Mouse (Mus musculus): Measurements from ENCODE around the gene Ska2.

The Ska2 gene

DNA sequence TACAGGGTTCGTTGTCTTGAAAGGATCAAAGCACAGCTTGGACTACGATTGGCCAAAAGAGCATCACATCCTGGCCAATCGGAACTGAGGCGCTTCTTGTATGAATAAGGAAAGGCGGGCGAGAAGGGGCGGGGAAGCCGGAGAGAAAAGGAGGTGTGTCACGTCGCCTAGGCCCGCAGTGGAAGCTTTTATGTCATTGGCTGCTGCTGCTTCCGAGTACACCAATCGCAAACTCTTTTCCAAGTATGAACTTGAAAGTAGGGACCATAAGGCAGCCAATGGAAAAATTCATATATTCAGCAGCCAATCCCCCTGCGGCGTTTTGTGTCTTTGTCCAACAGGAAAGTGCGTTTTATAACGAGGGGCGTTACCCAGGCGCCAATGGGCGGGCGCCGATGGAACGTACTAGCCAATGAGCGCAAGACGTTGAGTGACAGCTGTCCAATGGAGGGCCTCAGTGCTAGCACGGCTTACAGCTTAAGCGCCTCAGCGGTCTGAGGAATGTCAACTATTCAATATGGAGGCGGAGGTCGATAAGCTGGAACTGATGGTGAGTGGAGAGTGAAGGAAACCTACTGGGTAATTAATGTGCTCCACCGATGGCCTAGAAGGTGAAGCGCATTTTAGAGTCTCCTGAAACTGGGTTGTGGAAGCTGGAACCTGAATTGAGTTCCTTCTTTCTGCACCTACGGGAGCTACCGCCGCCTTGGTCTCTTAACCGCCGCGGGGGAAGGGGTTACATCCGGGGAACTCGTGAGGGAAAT, at the start of gene Ska2:
TSS of gene Ska2 (plus strand) at position 480 of the 764 bp plus-strand sequence.
- DNase-seq: peak; percentile 98

DNA sequence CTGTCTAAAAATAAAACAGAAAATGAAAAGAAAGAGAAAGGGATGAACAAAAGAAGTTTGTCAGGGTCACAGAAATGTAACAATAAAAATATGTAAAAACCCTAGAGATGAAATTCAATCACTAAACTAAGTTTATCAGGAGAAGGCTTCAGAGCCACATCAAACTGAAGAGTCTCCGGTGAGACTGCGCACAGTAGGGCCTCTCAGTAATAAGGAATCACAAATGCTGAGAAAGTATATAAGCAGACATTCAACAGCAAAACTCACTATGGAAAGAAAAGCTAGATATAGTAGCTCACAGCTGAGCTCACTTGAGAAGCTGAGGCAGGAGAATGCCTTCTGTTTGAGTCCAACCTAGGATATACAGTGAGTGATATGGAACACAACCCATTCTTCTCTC, 48.6 kb upstream of the Ska2 start:
- DNase-seq: no peak

DNA sequence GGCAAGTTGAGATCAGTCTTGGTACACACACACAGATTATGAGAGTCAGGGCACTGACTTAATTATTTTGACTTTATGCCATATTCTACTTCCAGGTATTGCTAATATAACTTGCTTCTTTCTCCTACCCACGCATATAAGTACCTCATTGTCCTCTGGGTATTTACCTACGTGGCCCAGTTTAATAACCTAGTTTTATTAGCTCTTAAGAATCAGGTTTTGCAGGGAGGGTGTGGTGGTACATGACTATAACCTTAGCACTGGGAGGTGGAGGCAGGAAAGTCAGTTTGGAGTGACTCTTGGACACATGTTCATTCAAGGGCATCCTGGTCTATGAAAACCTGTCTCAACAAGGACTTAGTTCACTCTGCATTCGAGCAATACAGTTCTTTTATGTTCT, 46.9 kb upstream of the Ska2 start:
- DNase-seq: no peak

DNA sequence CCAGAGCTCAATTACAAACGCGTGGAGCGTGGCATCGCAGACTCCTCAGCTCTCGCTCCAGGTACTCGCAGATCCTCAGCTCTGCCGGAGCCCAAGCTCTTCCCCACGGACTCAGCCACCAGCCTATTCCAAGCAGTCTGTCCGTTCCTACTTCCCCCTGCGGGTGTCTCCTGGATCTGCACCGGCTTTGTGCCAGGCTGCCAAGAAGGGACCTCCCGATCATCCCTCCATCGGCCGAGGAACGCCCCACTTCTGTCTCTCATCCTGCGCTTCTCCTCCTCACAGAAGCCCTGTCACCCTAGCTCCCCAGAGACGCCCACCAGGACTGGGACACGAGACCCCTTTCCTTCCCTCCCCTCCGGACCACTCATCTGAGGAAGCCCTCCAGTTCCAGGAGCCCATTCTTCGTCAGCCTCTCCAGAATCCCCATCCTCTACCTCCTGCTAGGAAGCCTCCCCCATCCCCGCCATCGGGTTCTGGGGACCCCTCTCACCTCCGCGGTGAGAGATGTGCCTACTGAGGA, 35.6 kb upstream of the Ska2 start:
- peak; percentile 83 to 86 for DNase-seq

DNA sequence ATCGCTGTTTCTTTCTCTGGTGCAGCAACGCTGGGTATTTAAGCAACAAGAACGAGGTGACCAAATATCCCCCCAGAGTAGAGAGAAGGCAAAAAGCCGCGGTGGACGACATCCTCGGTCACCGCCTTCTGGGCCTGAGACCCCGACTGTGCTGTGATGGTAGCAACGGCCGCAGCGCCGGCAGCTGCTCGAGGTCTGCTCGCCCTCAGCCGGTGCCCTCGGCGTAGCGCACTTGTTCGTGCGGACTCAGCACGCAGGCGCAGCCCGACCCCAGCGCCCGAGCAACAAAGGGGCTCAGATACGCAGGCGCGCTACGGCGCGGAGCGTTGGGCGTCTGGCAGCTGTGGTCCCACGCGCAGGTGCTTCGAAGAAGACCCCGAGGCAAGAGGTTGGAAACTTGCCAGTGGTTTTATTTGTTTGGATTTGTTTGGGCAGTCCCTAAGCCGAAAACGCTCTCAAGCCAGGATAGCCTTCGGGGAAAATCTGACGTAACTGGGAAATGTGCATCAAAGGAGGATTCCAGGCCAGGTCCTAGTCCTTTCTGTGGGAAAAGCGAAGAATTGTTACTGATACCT, 35.1 kb upstream of the Ska2 start, which contains the start of gene Gdpd1:
TSS of gene Gdpd1 (minus strand) at position 197 of the 575 bp plus-strand sequence.
- peak; percentile 95 to 97 for DNase-seq

DNA sequence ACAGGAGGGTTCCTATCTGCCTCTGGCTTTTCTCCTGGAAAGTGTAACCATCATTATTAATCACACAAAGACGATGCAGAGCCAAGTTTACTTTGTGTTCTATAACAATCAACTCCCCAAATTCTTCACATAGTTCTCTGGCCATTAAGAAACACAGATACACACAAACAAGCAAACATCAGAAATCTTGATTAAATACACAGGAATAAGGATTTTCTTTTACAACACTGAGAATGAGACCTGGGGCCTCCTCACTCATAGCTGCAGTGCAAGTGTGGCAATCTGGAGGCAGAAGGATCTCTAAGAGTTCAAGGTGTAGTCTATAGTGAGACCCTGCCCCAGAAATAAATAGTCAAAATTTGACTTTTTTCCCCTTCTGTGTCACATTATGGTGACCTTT, 25.3 kb upstream of the Ska2 start:
- DNase-seq: no peak

DNA sequence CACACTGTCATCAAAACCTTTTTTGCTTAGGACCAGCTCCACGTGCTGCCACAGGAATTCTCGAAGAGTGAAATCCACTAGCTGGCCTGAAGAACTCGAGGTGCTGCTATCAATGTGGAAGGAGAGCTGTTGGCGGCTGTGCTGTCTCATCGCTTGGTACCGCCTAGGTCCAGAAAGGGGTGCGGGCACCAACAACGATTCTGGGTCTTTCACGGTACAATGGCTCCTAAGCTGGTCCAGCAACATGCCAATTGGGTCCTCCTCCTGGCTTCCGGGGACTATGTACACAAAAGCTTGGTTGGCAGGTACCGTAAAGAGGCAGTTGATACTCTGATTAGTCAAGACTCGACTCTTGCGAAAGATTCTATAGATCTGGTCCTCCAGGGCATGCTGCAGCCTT, 23.6 kb upstream of the Ska2 start:
- no peak for DNase-seq

DNA sequence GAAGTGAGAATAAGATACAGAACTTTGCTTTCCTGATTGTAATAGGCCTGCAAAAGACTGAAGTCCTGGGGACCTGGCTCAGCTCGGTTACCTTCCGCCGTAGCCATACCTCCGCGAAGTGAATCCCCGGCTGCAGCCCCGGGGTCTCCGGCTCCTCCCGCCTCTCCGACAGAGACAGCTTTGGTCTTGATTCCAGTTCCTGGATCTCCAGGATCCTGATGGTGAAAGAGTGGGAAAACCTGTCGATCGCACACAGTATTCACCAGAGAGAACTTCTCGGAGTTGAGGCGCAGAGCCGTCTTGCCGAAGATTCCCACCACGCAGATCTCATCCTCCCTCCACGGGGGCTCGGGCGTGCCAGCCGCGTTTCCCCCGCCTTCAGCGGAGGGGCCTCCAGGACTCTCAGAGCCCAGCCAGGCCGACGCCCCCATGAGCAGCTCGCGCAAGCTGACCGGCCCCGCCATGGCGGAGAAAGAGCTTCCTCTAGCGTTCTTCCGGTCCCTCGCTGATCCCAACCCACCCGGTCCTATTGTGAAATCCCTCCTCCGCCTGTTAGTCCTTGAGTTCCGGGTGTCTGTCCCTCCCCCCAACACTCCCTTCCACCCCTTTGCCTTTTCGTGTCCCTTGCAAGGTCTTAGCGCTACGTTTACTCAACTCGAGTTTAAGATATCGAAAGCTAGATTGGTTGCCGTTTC, 22.6 kb upstream of the Ska2 start, which contains the start of gene Smg8:
TSS of gene Smg8 (minus strand) at position 485 of the 695 bp plus-strand sequence.
- DNase-seq: peak; percentile 84 to 88

DNA sequence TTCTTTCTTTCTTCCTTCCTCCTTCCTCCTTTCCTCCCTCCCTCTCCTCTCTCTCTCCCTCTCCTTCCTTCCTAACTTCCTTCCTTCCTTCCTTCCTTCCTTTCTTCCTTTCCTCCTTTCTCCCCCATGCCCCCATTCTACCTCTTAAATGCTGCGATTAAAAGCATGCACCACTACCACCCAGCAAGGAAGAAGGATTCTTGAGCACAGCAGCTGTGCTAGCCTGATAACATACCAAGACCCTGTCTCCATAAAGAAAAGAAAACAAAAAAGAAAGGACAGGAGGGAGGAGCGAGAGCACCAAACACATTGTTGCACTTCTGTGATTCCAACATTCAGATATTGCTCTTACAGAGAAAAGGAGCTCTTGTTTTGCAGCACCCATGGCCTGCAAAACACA, 21.9 kb upstream of the Ska2 start:
- DNase-seq: no peak

DNA sequence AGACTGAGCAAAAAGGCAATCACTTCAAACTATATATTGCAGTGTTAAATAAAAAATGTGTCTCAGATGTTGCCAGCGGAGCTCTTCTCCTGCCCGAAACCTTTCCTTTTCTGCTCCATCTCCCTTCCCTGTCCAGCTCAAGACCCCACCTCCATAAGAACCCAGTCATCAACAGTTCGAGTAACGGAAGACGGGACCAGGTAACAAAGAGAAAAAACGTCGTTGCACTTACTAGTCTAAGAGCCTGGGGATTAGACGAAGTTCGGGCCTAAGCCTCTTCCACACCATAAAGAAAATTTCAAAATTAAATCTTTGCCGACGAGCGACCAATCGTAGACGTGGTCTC, 652 bp upstream of the Ska2 start, which contains the start of gene Prr11:
TSS of gene Prr11 (minus strand) at position 300 of the 346 bp plus-strand sequence.
- no peak for DNase-seq

DNA sequence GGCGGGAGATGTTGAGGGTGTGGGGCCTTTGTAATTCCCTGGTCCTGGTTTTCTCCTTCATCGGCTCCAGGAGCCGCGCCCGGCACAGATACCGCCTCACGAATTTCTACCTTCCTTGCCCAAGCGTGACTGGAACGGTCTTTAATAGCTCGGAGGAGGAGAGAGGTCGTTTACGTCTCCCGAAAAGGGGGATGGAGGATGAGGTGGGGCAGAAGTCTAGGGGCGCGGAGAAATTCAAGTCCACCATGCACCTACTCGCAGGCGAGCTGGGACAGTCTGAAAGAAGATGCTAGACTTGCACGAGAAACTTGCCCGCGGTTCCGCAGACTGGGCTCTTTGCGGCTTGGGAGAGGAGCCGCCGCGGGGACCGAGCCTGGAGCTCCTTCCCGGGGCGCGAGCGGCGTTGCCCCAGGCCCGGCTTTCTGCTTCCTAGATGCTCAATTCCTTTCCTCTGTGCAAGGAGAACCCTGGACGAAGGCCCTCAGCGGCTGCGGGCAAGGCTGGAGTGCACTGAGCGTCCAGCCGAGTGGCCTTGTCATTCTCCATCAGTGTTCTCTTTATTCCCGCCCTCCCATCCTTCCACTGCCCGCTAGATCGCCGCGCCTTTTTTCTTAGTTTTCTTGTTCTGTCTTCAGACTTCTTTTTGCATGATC, 611 bp downstream of the Ska2 start:
- peak; percentile 44 to 54 for DNase-seq

DNA sequence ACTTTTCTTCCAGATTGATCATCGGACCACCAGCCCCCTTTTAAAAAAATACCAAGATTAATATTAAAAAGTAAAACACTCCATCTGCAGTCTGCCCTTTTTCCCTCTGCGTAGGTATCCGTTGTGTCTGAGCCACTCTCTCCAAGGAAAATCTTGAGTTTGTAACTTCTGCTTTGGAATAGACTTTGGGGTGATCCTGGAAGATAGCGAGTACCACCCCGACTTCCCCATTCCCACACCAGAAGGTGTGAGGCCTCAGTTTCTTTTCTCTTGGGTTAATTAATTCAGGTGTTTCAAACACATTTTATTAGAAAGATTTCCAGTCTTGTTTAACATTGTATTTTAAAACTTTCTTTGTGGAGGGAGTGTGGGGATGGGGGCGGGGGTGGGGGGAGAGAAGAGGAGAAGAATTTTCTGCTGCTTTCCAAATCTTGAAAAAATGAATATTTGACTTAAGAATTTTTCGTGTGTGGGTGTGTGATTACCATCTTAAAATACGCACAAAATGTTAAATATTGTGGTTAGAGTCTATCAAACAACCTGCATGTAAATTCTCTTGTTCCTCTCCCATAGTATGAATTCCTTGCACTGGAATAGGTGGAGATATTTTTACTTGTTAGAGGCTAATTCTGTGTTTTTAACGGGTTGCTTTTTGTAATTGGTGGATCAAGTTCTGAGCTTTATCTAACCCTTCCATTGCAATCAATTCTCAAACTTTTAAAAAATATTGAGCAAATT, 1.3 kb downstream of the Ska2 start:
- no peak for DNase-seq

DNA sequence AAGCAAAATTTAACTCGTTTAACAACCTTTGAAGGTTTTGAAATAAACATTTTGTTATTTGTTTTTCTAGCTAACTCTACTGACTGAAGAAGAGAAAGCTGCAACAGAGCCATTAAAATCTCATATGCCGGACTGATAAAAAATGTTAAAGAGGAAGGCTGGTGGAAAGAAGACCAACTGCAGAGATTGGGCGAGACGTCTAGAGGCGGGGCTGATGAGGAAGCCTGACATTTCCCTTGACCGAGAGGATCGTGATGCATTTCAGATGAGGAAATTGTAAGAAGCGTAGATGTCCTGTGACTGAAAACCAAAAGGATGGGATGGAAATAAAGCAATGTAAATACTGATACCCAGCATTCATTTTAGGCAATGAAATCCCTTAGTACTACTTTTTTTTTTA, 12.8 kb downstream of the Ska2 start:
- DNase-seq: no peak

DNA sequence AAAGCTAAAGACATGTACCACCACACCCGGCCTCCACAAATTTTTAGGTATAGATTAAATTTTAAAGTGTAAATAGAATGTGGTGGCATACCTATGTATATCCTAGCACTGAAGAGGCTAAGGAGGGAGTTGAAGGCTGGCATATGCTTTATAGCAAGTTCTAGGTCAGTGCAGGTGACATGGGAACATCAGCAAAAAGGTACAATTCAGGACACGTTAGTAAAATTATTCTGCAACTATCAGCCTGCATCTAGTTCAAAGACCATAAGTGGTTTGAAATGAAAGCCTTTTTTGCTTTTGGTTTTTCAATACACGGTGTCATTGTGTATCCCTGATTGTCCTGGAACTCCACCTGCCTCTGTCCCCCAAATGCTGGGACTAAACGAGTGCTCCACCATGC, 16.5 kb downstream of the Ska2 start:
- no peak for DNase-seq

DNA sequence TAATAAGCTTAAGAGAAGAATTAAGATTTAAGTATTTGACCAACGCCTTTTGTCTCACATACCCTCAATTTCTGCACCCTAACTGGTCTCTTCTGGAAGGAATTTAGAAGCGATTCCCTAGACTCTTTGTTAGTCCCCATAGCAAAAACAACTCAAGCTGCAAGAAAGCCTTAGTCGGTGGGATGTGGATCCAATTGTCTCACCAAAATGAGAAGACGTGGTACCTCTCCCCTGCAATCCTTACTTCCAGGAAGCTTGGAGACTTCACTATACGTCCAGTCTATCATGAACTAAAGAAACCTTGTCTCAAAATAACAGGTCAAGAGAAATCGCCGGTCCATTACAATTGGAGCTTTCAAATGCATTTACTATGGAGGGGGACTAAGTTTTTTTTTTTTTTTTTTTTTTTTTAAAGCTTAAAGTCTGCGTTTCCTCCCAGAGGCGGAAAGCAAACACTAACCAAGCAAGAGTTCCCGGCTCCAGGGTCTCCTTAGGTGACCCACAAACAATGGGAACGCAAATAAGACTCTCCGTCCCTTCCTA, 17.3 kb downstream of the Ska2 start:
- peak in 1 of 2 experiments; percentile 25 for DNase-seq

DNA sequence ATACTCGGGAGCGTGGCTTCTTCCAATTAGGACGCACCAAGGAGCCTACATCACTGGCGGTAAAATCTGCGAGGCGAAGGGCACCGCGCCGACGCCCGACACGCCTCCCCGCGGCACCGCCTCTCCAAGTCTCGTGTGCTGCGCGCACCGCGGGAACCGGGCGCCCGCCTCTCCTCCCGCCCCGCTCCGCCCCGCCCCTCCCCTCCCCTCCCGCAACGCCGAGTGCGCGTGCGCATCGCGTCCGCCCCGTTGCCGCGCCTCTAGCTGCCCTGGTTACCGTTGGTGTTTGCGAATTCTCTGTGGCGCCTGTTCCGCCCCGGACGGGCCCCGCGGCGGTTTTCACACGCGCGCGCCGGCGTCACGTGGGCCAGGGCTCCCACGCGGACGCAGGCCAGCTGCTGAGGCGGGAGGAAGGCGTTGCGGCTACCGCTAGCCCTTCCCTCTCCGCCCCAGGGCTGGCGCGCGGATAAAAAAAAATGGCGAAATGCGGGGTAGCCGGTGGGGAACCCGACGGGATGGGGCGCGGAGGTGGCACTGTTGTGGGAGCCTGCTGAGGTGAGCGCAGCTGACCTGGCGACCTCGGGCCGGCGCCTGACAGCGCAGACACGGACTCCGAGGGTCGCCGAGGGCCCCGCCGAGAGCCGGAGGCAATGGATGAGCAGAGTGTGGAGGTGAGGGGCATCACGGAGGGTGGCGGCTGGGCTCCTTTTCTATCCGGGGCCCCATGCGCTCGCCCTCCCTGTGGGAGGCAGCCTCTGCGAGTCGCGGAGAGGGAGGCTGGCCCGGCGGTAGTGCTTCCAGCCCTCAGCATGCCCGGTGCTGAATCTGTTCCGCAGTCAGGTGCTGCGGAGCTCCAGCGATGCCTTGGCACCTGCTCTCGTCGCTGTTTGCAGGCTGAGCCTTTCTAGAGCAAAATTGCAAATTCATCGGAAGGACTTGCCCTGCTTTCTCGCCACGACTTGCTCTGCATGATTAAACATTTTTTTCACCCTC, 18.1 kb downstream of the Ska2 start, which contains the start of gene Trim37:
TSS of gene Trim37 (plus strand) at position 254 of the 993 bp plus-strand sequence.
- peak; percentile 88 to 94 for DNase-seq

DNA sequence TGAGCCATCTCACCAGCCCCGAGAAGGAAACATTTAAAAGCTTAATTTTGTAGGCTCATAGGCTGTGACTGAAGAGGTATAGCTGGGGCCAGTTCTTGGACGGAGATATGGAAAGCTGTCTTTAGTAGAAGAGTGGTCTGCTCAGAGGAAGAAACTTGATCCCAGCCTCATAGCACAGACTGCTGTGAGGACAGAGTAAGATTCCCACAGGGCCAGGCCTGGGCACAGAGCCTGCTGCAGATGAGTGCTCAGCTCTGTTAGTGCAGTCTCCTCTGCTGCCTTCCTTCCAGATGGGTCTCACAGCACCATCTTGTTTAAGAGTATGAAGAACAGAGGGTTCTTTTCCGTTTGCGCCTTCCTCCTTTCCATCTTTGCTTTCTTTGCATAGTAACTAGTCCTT, 27.2 kb downstream of the Ska2 start:
- DNase-seq: peak in 1 of 2 experiments; percentile 22

DNA sequence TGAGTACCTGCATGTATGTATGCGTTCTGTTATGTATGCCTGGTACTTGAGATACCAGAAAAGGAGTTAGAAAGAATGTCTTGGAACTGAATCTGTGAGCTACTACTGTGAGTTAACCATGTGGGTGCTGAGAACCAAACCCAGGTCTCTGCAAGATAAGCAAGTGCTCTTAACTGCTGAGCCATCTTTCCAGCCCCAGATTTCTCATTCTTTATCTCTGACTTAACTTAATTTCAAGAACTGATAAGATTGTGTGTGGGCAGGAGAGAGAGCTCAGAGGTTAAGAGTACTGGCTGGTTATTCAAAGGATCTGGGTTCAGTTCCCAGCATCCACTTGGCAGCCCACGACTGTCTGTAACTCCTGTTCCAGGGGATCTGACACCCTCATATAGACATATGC, 49.0 kb downstream of the Ska2 start:
- DNase-seq: no peak

DNA sequence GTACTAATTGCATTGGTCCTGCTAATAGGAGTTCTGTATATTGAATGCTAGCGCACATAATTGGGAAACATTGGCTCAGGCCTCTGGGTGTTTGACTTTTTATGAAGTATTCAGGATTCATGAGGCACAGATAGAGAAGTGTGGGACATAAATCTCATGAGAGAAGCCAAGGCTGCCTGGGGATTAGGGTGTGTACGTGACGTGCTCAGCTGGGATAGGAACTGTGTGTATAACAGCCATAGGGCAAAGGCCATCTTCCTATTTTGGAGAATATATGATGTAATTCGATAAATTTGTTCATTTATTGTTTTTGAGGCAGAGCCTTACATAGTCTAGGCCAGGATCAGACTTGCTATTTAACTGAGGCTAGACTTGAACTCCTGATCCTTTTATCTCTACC, 53.7 kb downstream of the Ska2 start:
- no peak for DNase-seq

DNA sequence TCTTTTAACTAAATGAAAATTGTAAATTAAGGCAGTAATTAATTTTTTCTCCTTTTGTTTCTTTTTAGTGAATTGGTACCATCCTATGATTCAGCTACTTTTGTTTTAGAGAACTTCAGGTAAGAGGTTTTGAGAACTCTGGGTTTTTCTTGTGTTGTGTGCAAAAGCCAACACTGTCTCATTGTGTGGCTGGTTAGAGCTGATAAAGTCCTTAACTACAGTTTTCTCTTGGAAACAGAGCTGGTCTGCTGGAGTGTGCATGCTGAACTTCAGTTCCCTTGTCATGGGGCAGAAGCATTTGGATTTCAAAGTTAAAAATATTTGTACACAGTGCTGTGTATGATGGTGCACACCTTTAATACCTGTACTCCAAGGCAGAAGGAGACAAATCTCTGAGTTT, 54.7 kb downstream of the Ska2 start:
- DNase-seq: no peak

DNA sequence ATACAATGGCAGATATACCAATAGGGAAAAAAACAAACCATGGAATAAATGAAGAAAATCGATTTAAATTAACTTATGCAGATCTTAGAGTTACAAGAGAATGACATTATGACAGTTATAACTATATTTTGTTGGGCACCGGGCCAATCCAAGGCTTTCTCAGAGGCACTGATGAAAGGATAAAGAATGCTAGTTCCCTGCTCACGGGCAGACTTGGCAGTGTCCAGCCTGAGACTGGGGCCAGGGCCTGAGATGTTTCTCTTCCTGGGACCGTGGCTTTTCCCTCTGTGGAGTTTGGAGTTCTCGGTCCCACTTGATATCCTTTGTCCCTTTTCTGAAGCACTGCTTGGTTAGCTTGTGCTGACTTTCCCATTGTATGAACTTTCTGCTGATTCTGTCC, 64.6 kb downstream of the Ska2 start:
- peak; percentile 2 to 7 for DNase-seq

All from cerebellum, postnatal 10 days (tissue).